Mouse (Mus musculus) cerebellum, postnatal 10 days (tissue): ENCODE results near the gene Gabra5.

ENCODE experiments used
- DNase-seq, 2 experiments: peaks; one replicate each; pipeline ENCODE4 v3.0.0; 2021; ENCODE audit warnings: mixed read lengths in 2 of 2

The Gabra5 gene

GRCm38 (mm10) chr7:57509681-57510141 lies at the start of gene Gabra5:
Gene Gabra5, minus strand, starts transcription at chr7:57510059.
- DNase-seq: peak; percentile 74 to 79

- DNase-seq: peak; percentile 49 to 54
Measured at GRCm38 (mm10) chr7:57538565-57538964, 28.7 kb upstream of the Gabra5 start.

GRCm38 (mm10) chr7:57532676-57533075 lies 22.8 kb upstream of the Gabra5 start:
- no peak for DNase-seq

GRCm38 (mm10) chr7:57529954-57530353 lies 20.1 kb upstream of the Gabra5 start:
- peak in 1 of 2 experiments; percentile 24 for DNase-seq

- no peak for DNase-seq
Measured at GRCm38 (mm10) chr7:57529451-57529850, 19.6 kb upstream of the Gabra5 start.

- DNase-seq: peak; percentile 66 to 70
Measured at GRCm38 (mm10) chr7:57512955-57513354, 3.1 kb upstream of the Gabra5 start.

GRCm38 (mm10) chr7:57508860-57509632 lies 813 bp downstream of the Gabra5 start:
- peak; percentile 25 to 42 for DNase-seq

GRCm38 (mm10) chr7:57502809-57503208 lies 7.0 kb downstream of the Gabra5 start:
- no peak for DNase-seq

- DNase-seq: peak; percentile 62 to 66
Measured at GRCm38 (mm10) chr7:57491795-57492194, 18.1 kb downstream of the Gabra5 start.

- no peak for DNase-seq
Measured at GRCm38 (mm10) chr7:57486907-57487306, 23.0 kb downstream of the Gabra5 start.

GRCm38 (mm10) chr7:57482896-57483295 lies 27.0 kb downstream of the Gabra5 start:
- DNase-seq: peak in 1 of 2 experiments; percentile 58

- DNase-seq: peak; percentile 78
Measured at GRCm38 (mm10) chr7:57473811-57474525, 35.9 kb downstream of the Gabra5 start.

- no peak for DNase-seq
Measured at GRCm38 (mm10) chr7:57471316-57471715, 38.5 kb downstream of the Gabra5 start.

GRCm38 (mm10) chr7:57460354-57460753 lies 49.5 kb downstream of the Gabra5 start:
- no peak for DNase-seq

GRCm38 (mm10) chr7:57448239-57448638 lies 61.6 kb downstream of the Gabra5 start:
- no peak for DNase-seq

GRCm38 (mm10) chr7:57422675-57423074 lies 87.2 kb downstream of the Gabra5 start:
- DNase-seq: no peak

GRCm38 (mm10) chr7:57421044-57421443 lies 88.8 kb downstream of the Gabra5 start:
- peak in 1 of 2 experiments; percentile 6 for DNase-seq

- DNase-seq: no peak
Measured at GRCm38 (mm10) chr7:57419392-57419791, 90.5 kb downstream of the Gabra5 start, which contains the start of gene Gabrb3. Gene Gabrb3, plus strand, starts transcription at chr7:57419692.

GRCm38 (mm10) chr7:57412896-57413295 lies 97.0 kb downstream of the Gabra5 start:
- no peak for DNase-seq

GRCm38 (mm10) chr7:57411163-57411562 lies 98.7 kb downstream of the Gabra5 start:
- peak; percentile 33 to 54 for DNase-seq

GRCm38 (mm10) chr7:57393551-57393950 lies 116.3 kb downstream of the Gabra5 start:
- DNase-seq: no peak

GRCm38 (mm10) chr7:57390046-57390445 lies 119.8 kb downstream of the Gabra5 start:
- peak in 1 of 2 experiments; percentile 5 for DNase-seq

GRCm38 (mm10) chr7:57387341-57387654 lies 122.6 kb downstream of the Gabra5 start:
- DNase-seq: no peak
